Mouse (Mus musculus) liver, postnatal 0 days (tissue): ENCODE measurements around the gene Dcxr. TPM values are rescaled to one million over a fixed set of nuclear protein-coding genes. Genes with fewer than 3 reads are reported as not detected.

ENCODE experiments used
- ATAC-seq: fragments of 200-750 bp; cut with Nextera tagmentation; 2 replicates; pipeline ENCODE4 v1.8.0; 2017; ENCODE audit warnings: mild to moderate bottlenecking, moderate library complexity
- DNase-seq: peaks from one replicate; pipeline ENCODE4 v3.0.0-alpha.2; 2016
- H3K27ac ChIP-seq: fragments of 300-500 bp; sonication (generic); 2 replicates; pipeline ENCODE4 v1.5.1; 2014; ENCODE audit warnings: antibody characterized with exemption, moderate library complexity, mild to moderate bottlenecking, low read depth
- H3K27me3 ChIP-seq: fragments of 300-500 bp; sonication (generic); 2 replicates; pipeline ENCODE4 v1.6.1; 2014; ENCODE audit warnings: low read length, control low read depth, mixed read lengths; ENCODE audit not compliant: insufficient read depth
- H3K36me3 ChIP-seq: fragments of 300-500 bp; sonication (generic); replicated peaks from 2 replicates; pipeline ENCODE4 v1.6.1; 2014; ENCODE audit warnings: mild to moderate bottlenecking, control low read depth, low read length, moderate library complexity, mixed read lengths; ENCODE audit not compliant: insufficient read depth
- H3K4me1 ChIP-seq: fragments of 300-500 bp; sonication (generic); 2 replicates; pipeline ENCODE4 v1.6.1; 2014; ENCODE audit warnings: antibody characterized with exemption, mild to moderate bottlenecking, control low read depth; ENCODE audit not compliant: insufficient read depth
- H3K4me2 ChIP-seq: fragments of 300-500 bp; sonication (generic); 2 replicates; pipeline ENCODE4 v1.6.1; 2014; ENCODE audit warnings: low read depth, mild to moderate bottlenecking, low read length, moderate library complexity, mixed read lengths
- H3K4me3 ChIP-seq: fragments of 300-500 bp; sonication (generic); 2 replicates; pipeline ENCODE4 v1.5.1; 2014; ENCODE audit warnings: low read depth, low read length
- H3K9ac ChIP-seq: fragments of 300-500 bp; sonication (generic); replicated peaks from 2 replicates; pipeline ENCODE4 v1.6.1; 2014; ENCODE audit warnings: mild to moderate bottlenecking, moderate library complexity
- H3K9me3 ChIP-seq: fragments of 300-500 bp; sonication (generic); 2 replicates; pipeline ENCODE4 v1.6.1; 2016; ENCODE audit warnings: mild to moderate bottlenecking, control low read depth, low read length, mixed read lengths
- CTCF ChIP-seq: sonication (generic); IDR thresholded peaks from 2 replicates; pipeline ENCODE4 v1.5.1; 2016; ENCODE audit warnings: antibody characterized with exemption, low read depth
- EP300 ChIP-seq: IDR thresholded peaks from 2 replicates; pipeline ENCODE4 v1.6.1; 2016; ENCODE audit warnings: antibody characterized with exemption, low read depth, mild to moderate bottlenecking
- WGBS: fragments of 180-500 bp; shearing (Covaris S2); extraction: QIAGEN DNeasy Blood & Tissue Kit; methylation state at CpG from one replicate; pipeline ENCODE4 v1.1.7; 2014; ENCODE audit not compliant: insufficient replicate concordance; 5-methylcytosine and 5-hydroxymethylcytosine counted together
- polyA plus RNA-seq: library from polyadenylated mRNA; unstranded; fragments of >200 nt; fragmentation: Nextera tagmentation; extraction: Ambion mirVana; gene quantifications from 2 replicates; pipeline ENCODE4 v1.2.1, GENCODE M21; 2015

Gene Dcxr
- polyA plus RNA-seq, 1 experiment from 2014 or later, result 118 TPM

- Histone ChIP-seq H3K4me2 (no peak overlapping the region), H3K4me1 (peaks cover 11% of the 10 kb centered on the region; the same call in 1 of the 2 replicates), H3K9me3 (no peaks in the 10 kb centered on the region), H3K36me3 (peaks cover 34% of the 10 kb centered on the region), H3K27ac (no peak overlapping the region), H3K4me3 (no peak overlapping the region), H3K9ac (no peak overlapping the region), H3K27me3 (no peaks in the 10 kb centered on the region)
- WGBS, result 69% methylated on average over 3 of the region's 3 CpGs
- ATAC-seq (no peak), DNase-seq (no peak)
- TF ChIP-seq EP300, result no peak
- no peak for TF ChIP-seq CTCF
Measured at GRCm38 (mm10) chr11:120689365-120689764, 37.7 kb downstream of the Dcxr start.

GRCm38 (mm10) chr11:120686650-120687272 lies 40.3 kb downstream of the Dcxr start:
- Histone ChIP-seq H3K4me3 (no peak overlapping the region), H3K9me3 (no peaks in the 10 kb centered on the region), H3K9ac (no peak overlapping the region), H3K27ac (peak overlapping the region; percentile 32; the same call in 1 of the 2 replicates), H3K27me3 (no peaks in the 10 kb centered on the region), H3K4me2 (0 out of 2 replicates have a peak overlapping the region, but pooled peaks have one; percentile 4), H3K36me3 (peaks cover 31% of the 10 kb centered on the region), H3K4me1 (peaks cover 11% of the 10 kb centered on the region; the same call in 1 of the 2 replicates)
- TF ChIP-seq EP300, result no peak
- TF ChIP-seq CTCF, result no peak
- peak; percentile 48; the same call in 1 of the 2 replicates for ATAC-seq
- no peak for DNase-seq
- 73% methylated on average over 20 of the region's 20 CpGs for WGBS

- H3K27ac ChIP-seq, result no peak overlapping the region
- peaks cover 44% of the 10 kb centered on the region for H3K36me3 ChIP-seq
- DNase-seq (no peak), ATAC-seq (no peak)
- WGBS, result 82% methylated on average over 2 of the region's 2 CpGs
- no peaks in the 10 kb centered on the region for H3K27me3 ChIP-seq
- H3K9ac ChIP-seq, result no peak overlapping the region
- no peaks in the 10 kb centered on the region for H3K9me3 ChIP-seq
- no peak overlapping the region for H3K4me2 ChIP-seq
- TF ChIP-seq CTCF, result no peak
- TF ChIP-seq EP300, result no peak
- H3K4me3 ChIP-seq, result no peak overlapping the region
- peaks cover 11% of the 10 kb centered on the region; the same call in 1 of the 2 replicates for H3K4me1 ChIP-seq
Measured at GRCm38 (mm10) chr11:120684660-120685059, 42.4 kb downstream of the Dcxr start.

GRCm38 (mm10) chr11:120684086-120684485 lies 43.0 kb downstream of the Dcxr start:
- Histone ChIP-seq H3K27me3 (no peaks in the 10 kb centered on the region), H3K4me2 (no peak overlapping the region), H3K27ac (no peak overlapping the region), H3K36me3 (peaks cover 40% of the 10 kb centered on the region), H3K4me3 (no peak overlapping the region), H3K9me3 (no peaks in the 10 kb centered on the region), H3K9ac (no peak overlapping the region), H3K4me1 (peaks cover 11% of the 10 kb centered on the region; the same call in 1 of the 2 replicates)
- TF ChIP-seq EP300 (no peak), CTCF (no peak)
- no peak for DNase-seq
- ATAC-seq, result no peak
- 75% methylated on average over 2 of the region's 2 CpGs for WGBS

GRCm38 (mm10) chr11:120683536-120683935 lies 43.5 kb downstream of the Dcxr start:
- ATAC-seq (no peak), DNase-seq (no peak)
- H3K27ac ChIP-seq, result no peak overlapping the region
- no peak overlapping the region for H3K4me3 ChIP-seq
- 75% methylated on average over 3 of the region's 3 CpGs for WGBS
- no peak for TF ChIP-seq EP300
- TF ChIP-seq CTCF, result no peak
- H3K4me2 ChIP-seq, result no peak overlapping the region
- H3K9ac ChIP-seq, result no peak overlapping the region
- H3K9me3 ChIP-seq, result no peaks in the 10 kb centered on the region
- no peaks in the 10 kb centered on the region for H3K27me3 ChIP-seq
- peaks cover 11% of the 10 kb centered on the region; the same call in 1 of the 2 replicates for H3K4me1 ChIP-seq
- H3K36me3 ChIP-seq, result peaks cover 37% of the 10 kb centered on the region

GRCm38 (mm10) chr11:120682683-120683082 lies 44.4 kb downstream of the Dcxr start:
- Histone ChIP-seq H3K36me3 (peaks cover 37% of the 10 kb centered on the region), H3K4me1 (peaks cover 11% of the 10 kb centered on the region; the same call in 1 of the 2 replicates), H3K9me3 (no peaks in the 10 kb centered on the region), H3K4me3 (no peak overlapping the region), H3K9ac (no peak overlapping the region), H3K27ac (no peak overlapping the region), H3K4me2 (no peak overlapping the region), H3K27me3 (no peaks in the 10 kb centered on the region)
- 87% methylated on average over 5 of the region's 5 CpGs for WGBS
- ATAC-seq (no peak), DNase-seq (no peak)
- no peak for TF ChIP-seq EP300
- TF ChIP-seq CTCF, result no peak
